Mouse (Mus musculus): ENCODE data around the gene Rae1. TPM values are rescaled to one million over a fixed set of nuclear protein-coding genes. Genes with fewer than 3 reads are reported as not detected.
A peak's percentile ranks its signal among the peaks of the same experiment; 100 is the strongest.

Gene Rae1
- polyA plus RNA-seq, 1 experiment from 2014 or later: 103 TPM

- Histone ChIP-seq H3K4me1 (replicated peaks) (peaks cover 24% of the 10 kb centered on the region), H3K9ac (no peak overlapping the region), H3K36me3 (no peaks in the 10 kb centered on the region), H3K27me3 (replicated peaks) (no peaks in the 10 kb centered on the region), H3K9me3 (replicated peaks) (no peaks in the 10 kb centered on the region), H3K27ac (ENCODE audit: poor library complexity, severe bottlenecking) (no peak overlapping the region), H3K4me2 (no peak overlapping the region), H3K4me3 (no peak overlapping the region)
- 19% methylated on average over 7 of the region's 7 CpGs for whole genome bisulfite sequencing
- no peak for ATAC-seq (ENCODE audit: insufficient number of reproducible peaks, low FRiP score)
Measured at GRCm38 (mm10) chr2:172973806-172974565, 25.9 kb upstream of the Rae1 start.

GRCm38 (mm10) chr2:172974701-172975100 is 25.2 kb upstream of the Rae1 start:
- H3K9ac ChIP-seq: no peak overlapping the region
- H3K4me3 ChIP-seq: no peak overlapping the region
- 46% methylated on average over 7 of the region's 7 CpGs for WGBS
- no peaks in the 10 kb centered on the region for H3K27me3 ChIP-seq (replicated peaks)
- peaks cover 24% of the 10 kb centered on the region for H3K4me1 ChIP-seq (replicated peaks)
- no peak for ATAC-seq (ENCODE audit: insufficient number of reproducible peaks, low FRiP score)
- no peak overlapping the region for H3K27ac ChIP-seq (ENCODE audit: poor library complexity, severe bottlenecking)
- H3K4me2 ChIP-seq: no peak overlapping the region
- no peaks in the 10 kb centered on the region for H3K9me3 ChIP-seq (replicated peaks)
- H3K36me3 ChIP-seq: no peaks in the 10 kb centered on the region

DNA sequence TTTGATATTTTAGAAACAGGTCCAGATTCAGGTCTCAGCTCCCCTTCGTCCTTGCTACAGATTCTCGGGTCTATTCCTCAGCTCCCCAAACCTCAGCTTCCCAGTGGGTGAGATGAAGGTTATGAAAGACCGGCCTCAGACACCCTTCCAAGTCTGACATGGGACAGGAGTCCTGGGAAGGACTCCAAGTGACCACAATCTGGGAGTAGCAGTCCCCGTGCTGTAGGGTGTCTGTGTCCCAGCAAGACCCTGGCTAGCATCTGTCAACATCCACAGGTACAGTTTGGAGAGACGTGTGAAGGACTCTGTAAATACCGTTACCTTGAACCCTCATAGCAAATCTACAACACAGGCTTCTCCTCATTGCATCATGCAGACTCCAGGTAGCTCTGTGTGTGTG is 24.8 kb upstream of the Rae1 start:
- 62% methylated on average over 6 of the region's 6 CpGs for WGBS
- no peaks in the 10 kb centered on the region for H3K9me3 ChIP-seq (replicated peaks)
- no peak overlapping the region for H3K4me3 ChIP-seq
- no peak overlapping the region for H3K4me2 ChIP-seq
- no peaks in the 10 kb centered on the region for H3K36me3 ChIP-seq
- no peak for ATAC-seq (ENCODE audit: insufficient number of reproducible peaks, low FRiP score)
- no peak overlapping the region for H3K9ac ChIP-seq
- no peak overlapping the region for H3K27ac ChIP-seq (ENCODE audit: poor library complexity, severe bottlenecking)
- peaks cover 24% of the 10 kb centered on the region for H3K4me1 ChIP-seq (replicated peaks)
- no peaks in the 10 kb centered on the region for H3K27me3 ChIP-seq (replicated peaks)

DNA sequence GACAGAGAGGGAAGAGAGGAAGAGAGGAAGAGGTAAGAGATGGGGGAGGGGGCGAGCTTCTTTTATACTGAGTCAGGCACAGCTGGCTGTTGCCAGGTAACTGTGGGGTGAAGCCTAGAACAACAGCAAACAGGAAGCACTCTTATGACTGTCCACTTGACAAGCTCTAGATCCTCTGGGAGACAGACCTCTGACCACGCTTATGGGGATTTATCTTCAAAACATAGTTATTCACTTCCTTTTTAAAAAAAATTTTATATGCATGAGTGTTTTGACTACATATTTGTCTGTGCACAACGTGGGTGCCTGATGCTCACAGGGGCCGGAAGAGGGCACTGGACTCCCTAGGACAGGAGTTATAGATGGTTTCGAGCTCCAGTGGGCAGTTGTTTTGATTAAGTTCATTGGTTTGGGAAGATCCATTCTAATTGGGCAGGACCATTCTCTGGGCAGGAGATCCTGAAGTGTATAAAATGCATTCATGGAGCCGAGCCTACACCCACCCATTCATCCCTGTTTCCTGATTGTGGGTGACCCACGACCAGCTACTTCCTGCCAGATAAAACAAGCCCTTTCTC is 23.2 kb upstream of the Rae1 start:
- Histone ChIP-seq H3K27me3 (replicated peaks) (no peaks in the 10 kb centered on the region), H3K4me1 (replicated peaks) (peaks cover 24% of the 10 kb centered on the region), H3K27ac (ENCODE audit: poor library complexity, severe bottlenecking) (no peak overlapping the region), H3K4me2 (peak overlapping the region; percentile 49), H3K9me3 (replicated peaks) (no peaks in the 10 kb centered on the region), H3K36me3 (no peaks in the 10 kb centered on the region), H3K4me3 (no peak overlapping the region), H3K9ac (no peak overlapping the region)
- no peak for ATAC-seq (ENCODE audit: insufficient number of reproducible peaks, low FRiP score)
- WGBS: 25% methylated on average over 7 of the region's 7 CpGs

- Histone ChIP-seq H3K4me1 (replicated peaks) (peaks cover 24% of the 10 kb centered on the region), H3K36me3 (no peaks in the 10 kb centered on the region), H3K4me2 (peak within 1 kb of the TSS; percentile 49), H3K27me3 (replicated peaks) (no peaks in the 10 kb centered on the region), H3K9me3 (replicated peaks) (no peaks in the 10 kb centered on the region), H3K9ac (peak within 1 kb of the TSS; percentile 13; the same call in 1 of the 2 replicates), H3K4me3 (no peak within 1 kb of the TSS), H3K27ac (ENCODE audit: poor library complexity, severe bottlenecking) (no peak within 1 kb of the TSS)
- ATAC-seq (ENCODE audit: insufficient number of reproducible peaks, low FRiP score): no peak
- 19% methylated on average over 14 of the region's 14 CpGs for WGBS
Measured at GRCm38 (mm10) chr2:172977409-172978130, 22.3 kb upstream of the Rae1 start, which contains the start of gene Spo11. TSS of gene Spo11 (plus strand) at chr2:172977700.

DNA sequence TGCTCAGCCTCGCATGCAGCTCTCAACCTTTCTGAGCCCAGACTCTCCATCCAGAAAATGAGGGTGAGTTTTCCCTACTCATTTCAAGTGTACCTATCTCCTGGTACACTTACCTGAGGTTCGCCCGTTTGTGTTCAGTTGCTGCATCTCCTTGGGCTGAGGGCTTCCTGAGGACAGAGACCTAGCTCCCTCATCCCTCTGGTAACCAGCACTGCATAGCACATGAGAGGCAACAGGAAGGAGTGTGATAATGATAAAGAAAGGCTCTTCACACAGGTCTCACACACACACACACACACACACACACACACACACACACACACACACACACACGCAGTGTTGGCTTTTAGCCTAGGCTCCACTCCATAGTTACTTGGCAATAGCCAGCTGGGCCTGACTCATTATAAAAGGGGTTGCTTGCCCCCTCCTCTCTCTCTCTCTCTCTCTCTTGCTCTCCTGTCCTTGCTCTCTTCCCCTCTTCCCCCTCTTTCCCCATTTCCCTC is 21.7 kb upstream of the Rae1 start:
- no peaks in the 10 kb centered on the region for H3K36me3 ChIP-seq
- whole genome bisulfite sequencing: 56% methylated on average over 4 of the region's 4 CpGs
- no peak overlapping the region; the same call in 1 of the 2 replicates for H3K9ac ChIP-seq
- peaks cover 30% of the 10 kb centered on the region for H3K4me1 ChIP-seq (replicated peaks)
- H3K4me2 ChIP-seq: no peak overlapping the region
- no peak overlapping the region for H3K27ac ChIP-seq (ENCODE audit: poor library complexity, severe bottlenecking)
- H3K9me3 ChIP-seq (replicated peaks): no peaks in the 10 kb centered on the region
- H3K4me3 ChIP-seq: no peak overlapping the region
- 0 out of 2 replicates have a peak, but pooled peaks have one; percentile 18 for ATAC-seq (ENCODE audit: insufficient number of reproducible peaks, low FRiP score)
- no peaks in the 10 kb centered on the region for H3K27me3 ChIP-seq (replicated peaks)

DNA sequence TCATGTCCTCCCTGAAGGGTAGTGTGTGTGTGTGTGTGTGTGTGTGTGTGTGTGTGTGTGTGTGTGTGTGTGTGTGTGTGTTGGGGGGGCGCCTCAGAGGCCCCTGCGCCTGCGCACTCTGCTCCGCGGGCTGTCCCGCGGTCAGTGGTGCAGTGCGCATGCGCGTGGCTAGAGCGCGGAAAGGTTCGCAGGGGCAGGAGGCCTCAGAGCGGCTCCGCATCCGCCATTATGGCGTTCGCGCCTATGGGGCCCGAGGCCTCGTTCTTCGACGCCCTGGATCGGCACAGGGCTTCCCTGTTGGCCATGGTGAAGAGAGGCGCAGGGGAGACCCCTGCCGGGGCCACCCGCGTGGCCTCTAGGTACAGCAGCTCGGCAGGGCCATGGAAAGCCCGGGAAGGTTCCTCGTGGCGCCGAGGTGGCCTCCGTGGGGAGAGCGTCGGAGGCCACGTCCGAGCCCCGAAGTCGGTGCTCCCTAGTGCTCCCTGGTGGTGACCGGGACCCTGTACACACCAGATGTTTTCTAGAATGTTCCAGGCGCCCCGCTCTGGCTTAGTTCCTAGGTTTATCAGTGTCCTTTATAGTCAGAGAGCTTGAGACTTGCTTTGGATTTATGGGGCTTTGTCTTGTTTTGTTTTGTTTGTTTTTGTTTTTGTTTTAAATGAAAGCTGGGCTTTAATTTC is 20.1 kb upstream of the Rae1 start:
- H3K27me3 ChIP-seq (replicated peaks): no peaks in the 10 kb centered on the region
- H3K36me3 ChIP-seq: no peaks in the 10 kb centered on the region
- H3K4me1 ChIP-seq (replicated peaks): peaks cover 34% of the 10 kb centered on the region
- H3K4me2 ChIP-seq: no peak overlapping the region
- ATAC-seq (ENCODE audit: insufficient number of reproducible peaks, low FRiP score): no peak
- whole genome bisulfite sequencing: 85% methylated on average over 42 of the region's 43 CpGs
- H3K9me3 ChIP-seq (replicated peaks): no peaks in the 10 kb centered on the region
- no peak overlapping the region for H3K27ac ChIP-seq (ENCODE audit: poor library complexity, severe bottlenecking)
- no peak overlapping the region for H3K9ac ChIP-seq
- H3K4me3 ChIP-seq: no peak overlapping the region

DNA sequence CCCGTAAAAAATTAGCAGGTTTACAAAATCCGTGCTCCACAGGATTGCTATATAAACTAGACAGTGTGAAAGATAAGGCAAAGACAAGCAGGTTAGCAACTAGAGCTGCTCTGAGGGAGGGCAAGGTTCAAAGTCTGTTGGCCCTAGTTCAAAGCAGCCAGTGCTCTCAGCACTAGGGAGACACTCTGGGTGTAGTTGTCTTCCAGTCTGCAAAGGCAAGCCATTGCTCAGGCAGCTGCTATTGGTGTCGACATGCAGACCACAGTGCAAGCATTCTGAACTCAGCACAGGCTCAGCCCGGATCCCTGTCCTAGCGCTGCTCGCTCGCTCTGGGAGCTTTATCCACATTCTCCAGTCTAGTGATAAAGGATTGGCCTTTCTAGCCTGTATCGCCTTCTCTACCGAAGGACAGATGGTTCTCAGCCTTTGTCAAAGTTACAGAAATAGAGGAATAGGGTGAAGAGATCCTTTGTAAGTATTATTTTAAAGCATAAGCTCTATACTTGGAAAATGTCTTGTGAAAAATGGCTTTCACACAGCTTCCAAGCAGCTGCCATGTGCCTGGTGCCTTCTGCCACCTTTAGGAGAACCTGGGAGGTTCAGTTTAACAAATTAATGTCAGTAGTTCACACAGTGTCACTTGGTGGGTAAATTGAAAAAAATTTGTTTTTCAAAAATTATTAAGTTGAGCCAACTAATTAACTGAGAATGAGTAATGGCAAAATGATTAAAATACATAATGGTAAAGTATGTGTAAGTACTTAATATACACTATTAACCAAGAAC is 16.9 kb upstream of the Rae1 start:
- Histone ChIP-seq H3K4me1 (replicated peaks) (peaks cover 15% of the 10 kb centered on the region), H3K4me2 (no peak overlapping the region), H3K9ac (no peak overlapping the region), H3K9me3 (replicated peaks) (no peaks in the 10 kb centered on the region), H3K27ac (ENCODE audit: poor library complexity, severe bottlenecking) (peak overlapping the region; percentile 41; the same call in 1 of the 2 replicates), H3K27me3 (replicated peaks) (no peaks in the 10 kb centered on the region), H3K4me3 (no peak overlapping the region), H3K36me3 (no peaks in the 10 kb centered on the region)
- WGBS: 22% methylated on average over 9 of the region's 9 CpGs
- ATAC-seq (ENCODE audit: insufficient number of reproducible peaks, low FRiP score): no peak

DNA sequence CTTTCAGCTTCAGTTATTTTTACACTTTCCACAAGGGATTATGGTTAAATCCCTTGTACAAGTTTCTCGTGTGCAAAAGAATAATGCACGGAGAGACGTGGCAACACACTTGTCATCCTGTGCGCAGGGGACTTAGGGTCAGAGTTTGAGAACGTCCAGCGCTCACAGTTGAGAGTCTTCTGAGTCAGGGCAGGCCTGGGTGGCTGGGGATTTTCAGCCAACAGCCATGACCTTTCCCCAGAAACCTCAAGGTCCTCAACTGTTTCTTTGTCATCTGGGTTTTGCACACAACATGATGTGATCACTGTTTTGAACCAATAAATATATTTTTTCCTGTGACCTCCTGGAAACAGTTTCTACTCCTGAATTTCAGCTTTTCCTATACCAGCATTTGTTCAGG is 9.8 kb upstream of the Rae1 start:
- Histone ChIP-seq H3K9ac (no peak overlapping the region), H3K4me2 (no peak overlapping the region), H3K36me3 (no peaks in the 10 kb centered on the region), H3K9me3 (replicated peaks) (no peaks in the 10 kb centered on the region), H3K4me3 (no peak overlapping the region), H3K27ac (ENCODE audit: poor library complexity, severe bottlenecking) (no peak overlapping the region), H3K4me1 (replicated peaks) (no peaks in the 10 kb centered on the region), H3K27me3 (replicated peaks) (0 out of 2 replicates have a peak, but pooled peaks cover 4% of the 10 kb centered on the region)
- no peak for ATAC-seq (ENCODE audit: insufficient number of reproducible peaks, low FRiP score)
- WGBS: 62% methylated on average over 6 of the region's 6 CpGs

DNA sequence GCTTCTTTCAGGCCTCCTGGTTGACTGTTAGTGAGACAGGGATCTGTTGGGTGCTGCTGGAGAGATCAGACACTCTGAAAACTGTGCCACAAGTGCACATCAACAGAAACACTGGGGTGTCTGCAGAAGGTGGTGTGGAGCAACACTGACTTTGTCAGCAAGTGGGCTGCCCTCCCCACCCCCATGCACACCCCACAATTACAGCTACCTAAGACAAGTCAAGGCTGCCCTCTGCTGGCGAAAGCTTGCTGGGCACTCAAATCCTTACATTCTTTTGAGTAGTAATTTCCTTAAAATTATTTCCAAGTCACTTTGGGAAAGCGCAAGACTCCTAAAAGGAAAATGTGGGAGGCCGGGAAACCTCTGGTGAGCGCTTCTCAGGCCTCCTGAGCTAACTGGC is 3.7 kb upstream of the Rae1 start:
- 13% methylated on average over 4 of the region's 4 CpGs for WGBS

More for the DNA sequence above, 3.7 kb upstream of the Rae1 start:
- no peaks in the 10 kb centered on the region for H3K36me3 ChIP-seq
- H3K9ac ChIP-seq: 0 out of 2 replicates have a peak overlapping the region, but pooled peaks have one; percentile 15
- H3K4me2 ChIP-seq: no peak overlapping the region
- ATAC-seq (ENCODE audit: insufficient number of reproducible peaks, low FRiP score): no peak
- peaks cover 6% of the 10 kb centered on the region for H3K4me1 ChIP-seq (replicated peaks)
- no peak overlapping the region for H3K4me3 ChIP-seq
- no peaks in the 10 kb centered on the region for H3K9me3 ChIP-seq (replicated peaks)
- H3K27me3 ChIP-seq (replicated peaks): peaks cover 10% of the 10 kb centered on the region; the same call in 1 of the 2 replicates
- H3K27ac ChIP-seq (ENCODE audit: poor library complexity, severe bottlenecking): no peak overlapping the region

Measured in heart, embryonic 12.5 days (tissue).